Mouse (Mus musculus) cerebellum, adult 11-12 months (tissue): ENCODE measurements around the gene Gm20916.
"Not testable (repeated sequence)": the region's sequence is repeated elsewhere in the genome, so short reads cannot be mapped to it uniquely, and the experiment has no call there.

Experiments
- DNase-seq: peaks from one replicate; pipeline ENCODE4 v3.0.0; 2022

The Gm20916 gene

GRCm38 (mm10) chrY:79319265-79319664 lies at the start of gene Gm20916:
Gene Gm20916 (plus strand): TSS chrY:79319565.
- not testable (repeated sequence) for DNase-seq
